Mouse (Mus musculus) Patski (cell line): ENCODE measurements at regions not wholly inside any gene's neighbourhood (a gene's known extent, or its start where the extent isn't known, plus 50 kb on each side); places are given as distances from the start of the nearest gene placed in this dataset.

Source experiments
- ATAC-seq: fragments of 100-300 bp; one replicate; pipeline ENCODE4 v1.8.0; 2021
- CTCF ChIA-PET: fragments of 350-600 bp; sonication (Branson Sonifier 250); formaldehyde crosslinking; loops from one replicate; lab custom pipeline; 2022; ENCODE audit warnings: inconsistent platforms; lab: Charles Lee
- POLR2A ChIA-PET: fragments of 350-600 bp; sonication (Branson Sonifier 250); formaldehyde crosslinking; loops from one replicate; lab custom pipeline; 2022; ENCODE audit warnings: antibody characterized with exemption, inconsistent platforms; lab: Charles Lee
- DNase-seq: peaks from one replicate; pipeline ENCODE4 v3.0.0-alpha.2; 2011; ENCODE audit warnings: low read depth, low spot score
- H3K27me3 ChIP-seq: fragments of 371-371 bp; one replicate; pipeline ENCODE4 v1.5.1; 2021
- CTCF ChIP-seq: fragments of 100-300 bp; IDR thresholded peaks from one replicate; pipeline ENCODE4 v1.5.1; 2021
- in situ Hi-C: fragments of 300-500 bp; cut with MboI; formaldehyde crosslinking; loops from 3 replicates; pipeline ENCODE4 v1.11.1; 2018; ENCODE audit warnings: low pct_unique_long_range_greater_than_20kb, mixed read lengths

GRCm38 (mm10) chr3:15106281-15106680 is 220.2 kb downstream of the Car2 start:
- no peak for ATAC-seq
- no peak for TF ChIP-seq CTCF

GRCm38 (mm10) chr3:15107301-15107700 is 221.2 kb downstream of the Car2 start:
- peaks cover 4% of the 10 kb centered on the region for H3K27me3 ChIP-seq
- DNase-seq: no peak
- ChIA-PET CTCF (interaction anchor here (1.3 to 1.5 kb wide), 2 partner anchors 10 to 21 kb away, joined by 5 to 6 read pairs; no protein-coding TSS in a partner anchor), POLR2A (no interaction called here)
- no peak for TF ChIP-seq CTCF
- in situ Hi-C loops: no loop called here
- ATAC-seq: no peak

More at GRCm38 (mm10) chr3:15106281-15106680, 220.2 kb downstream of the Car2 start:
- H3K27me3 ChIP-seq: no peaks in the 10 kb centered on the region
- ChIA-PET POLR2A (interaction anchor here (0.6 kb wide), 1 partner anchor 204 kb away, joined by 3 read pairs; no protein-coding TSS in a partner anchor), CTCF (interaction anchor here (1.0 to 2.7 kb wide), 3 partner anchors 10 to 56 kb away, joined by 3 to 7 read pairs (median 4); no protein-coding TSS in a partner anchor)
- DNase-seq: no peak
- in situ Hi-C loops: no loop called here

GRCm38 (mm10) chr3:15108239-15108934 is 222.3 kb downstream of the Car2 start:
- DNase-seq: no peak
- no peak for TF ChIP-seq CTCF

GRCm38 (mm10) chr3:15110037-15110748 is 221.9 kb downstream of the Gm9733 start:
- CTCF ChIA-PET: interaction anchor here (0.6 to 1.4 kb wide), 3 partner anchors 18 to 22 kb away, joined by 3 read pairs; no protein-coding TSS in a partner anchor
- DNase-seq: no peak
- TF ChIP-seq CTCF: no peak
- ATAC-seq: no peak
- peaks cover 4% of the 10 kb centered on the region for H3K27me3 ChIP-seq
- POLR2A ChIA-PET: no interaction called here
- in situ Hi-C loops: no loop called here

More at GRCm38 (mm10) chr3:15108239-15108934, 222.3 kb downstream of the Car2 start:
- ChIA-PET CTCF (interaction anchor here (1.3 to 1.5 kb wide), 2 partner anchors 11 to 20 kb away, joined by 5 to 6 read pairs; no protein-coding TSS in a partner anchor), POLR2A (no interaction called here)
- H3K27me3 ChIP-seq: peaks cover 4% of the 10 kb centered on the region
- in situ Hi-C loops: no loop called here
- ATAC-seq: no peak

- DNase-seq: no peak
Measured at GRCm38 (mm10) chr3:15112177-15112838, 219.8 kb downstream of the Gm9733 start.

GRCm38 (mm10) chr3:15118634-15119356 is 213.3 kb downstream of the Gm9733 start:
- TF ChIP-seq CTCF: no peak
- ATAC-seq: no peak
- DNase-seq: no peak
- in situ Hi-C loops: no loop called here
- ChIA-PET POLR2A (no interaction called here), CTCF (interaction anchor here (1.0 kb wide), 1 partner anchor 15 kb away, joined by 3 read pairs; no protein-coding TSS in a partner anchor)
- peaks cover 4% of the 10 kb centered on the region for H3K27me3 ChIP-seq

More at GRCm38 (mm10) chr3:15112177-15112838, 219.8 kb downstream of the Gm9733 start:
- TF ChIP-seq CTCF: no peak
- peaks cover 4% of the 10 kb centered on the region for H3K27me3 ChIP-seq
- in situ Hi-C loops: no loop called here
- CTCF ChIA-PET: interaction anchor here (1.6 to 1.7 kb wide), 2 partner anchors 14 to 16 kb away, joined by 3 to 6 read pairs; no protein-coding TSS in a partner anchor
- POLR2A ChIA-PET: no interaction called here
- no peak for ATAC-seq

- no peaks in the 10 kb centered on the region for H3K27me3 ChIP-seq
- no peak for ATAC-seq
- in situ Hi-C loops: no loop called here
- CTCF ChIA-PET: no interaction called here
- TF ChIP-seq CTCF: no peak
- POLR2A ChIA-PET: no interaction called here
- no peak for DNase-seq
Measured at GRCm38 (mm10) chr3:15126736-15127135, 205.4 kb downstream of the Gm9733 start.

- CTCF ChIA-PET: interaction anchor here (0.6 to 2.0 kb wide), 5 partner anchors 9 to 47 kb away, joined by 3 to 8 read pairs (median 3); no protein-coding TSS in a partner anchor
- H3K27me3 ChIP-seq: no peaks in the 10 kb centered on the region
- in situ Hi-C loops: no loop called here
- no peak for TF ChIP-seq CTCF
- DNase-seq: no peak
- POLR2A ChIA-PET: no interaction called here
- ATAC-seq: no peak
Measured at GRCm38 (mm10) chr3:15128370-15128769, 203.7 kb downstream of the Gm9733 start.

- ChIA-PET CTCF (interaction anchor here (1.4 to 2.0 kb wide), 2 partner anchors 9 to 21 kb away, joined by 5 to 8 read pairs; no protein-coding TSS in a partner anchor), POLR2A (no interaction called here)
- H3K27me3 ChIP-seq: no peaks in the 10 kb centered on the region
- no peak for DNase-seq
- no peak for ATAC-seq
- in situ Hi-C loops: no loop called here
- no peak for TF ChIP-seq CTCF
Measured at GRCm38 (mm10) chr3:15128960-15129359, 203.1 kb downstream of the Gm9733 start.
